Mouse (Mus musculus): ENCODE data around the gene Vars.
A peak's percentile ranks its signal among the peaks of the same experiment; 100 is the strongest.
"Not testable (repeated sequence)": the region's sequence is repeated elsewhere in the genome, so short reads cannot be mapped to it uniquely, and the experiment has no call there.

Gene Vars

GRCm38 (mm10) chr17:35003022-35003838 is 2.4 kb downstream of the Vars start:
- no peak for DNase-seq (ENCODE audit: low spot score)

- DNase-seq (ENCODE audit: low spot score) = no peak
These were observed 3.4 kb downstream of the Vars start for GRCm38 (mm10) chr17:35004075-35004717.

- no peak for DNase-seq (ENCODE audit: low spot score)
These were observed 4.4 kb downstream of the Vars start for GRCm38 (mm10) chr17:35005158-35005557.

- not testable (repeated sequence) for DNase-seq (ENCODE audit: low spot score)
These were observed 5.1 kb downstream of the Vars start for GRCm38 (mm10) chr17:35005902-35006301.

DNA sequence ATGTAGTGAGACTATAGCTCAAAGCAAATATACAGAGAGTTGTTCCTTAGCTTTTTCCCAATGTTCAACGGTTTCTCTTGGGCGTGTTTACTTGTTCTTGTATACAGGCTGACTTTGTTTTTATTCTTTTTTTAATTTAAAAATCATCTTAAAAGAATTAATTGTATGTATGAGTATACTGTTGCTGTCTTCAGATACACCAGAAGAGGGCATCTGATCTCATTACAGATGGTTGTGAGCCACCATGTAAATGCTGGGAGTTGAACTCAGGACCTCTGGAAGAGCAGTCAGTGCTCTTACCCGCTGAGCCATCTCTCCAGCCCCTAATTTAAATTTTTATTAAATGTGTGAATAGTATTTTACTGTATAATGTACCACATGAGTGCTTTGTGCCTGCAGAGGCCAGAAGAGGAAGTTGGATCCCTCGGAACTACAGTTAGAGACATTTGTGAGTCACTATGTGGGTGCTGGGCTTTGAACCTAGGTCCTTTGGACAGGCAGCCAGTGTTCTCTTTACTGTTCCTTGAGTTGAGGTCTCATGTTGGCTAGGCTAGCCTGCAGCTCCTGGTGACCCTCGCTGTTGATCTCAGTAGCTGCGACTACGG is 6.7 kb downstream of the Vars start:
- DNase-seq (ENCODE audit: low spot score) = no peak

GRCm38 (mm10) chr17:35009586-35009985 is 8.8 kb downstream of the Vars start:
- DNase-seq (ENCODE audit: low spot score) = no peak

GRCm38 (mm10) chr17:35011440-35011839 is 10.7 kb downstream of the Vars start:
- no peak for DNase-seq (ENCODE audit: low spot score)

GRCm38 (mm10) chr17:35012430-35012829 is 11.6 kb downstream of the Vars start:
- DNase-seq (ENCODE audit: low spot score) = no peak

GRCm38 (mm10) chr17:35013221-35013620 is 12.4 kb downstream of the Vars start:
- no peak for DNase-seq (ENCODE audit: low spot score)

- DNase-seq (ENCODE audit: low spot score) = no peak
These were observed 14.5 kb downstream of the Vars start for GRCm38 (mm10) chr17:35015296-35015695.

GRCm38 (mm10) chr17:35016376-35016775 is 15.6 kb downstream of the Vars start, which contains the start of gene Vwa7:
Vwa7 (plus strand) TSS chr17:35016579.
- DNase-seq (ENCODE audit: low spot score) = peak; percentile 94

DNA sequence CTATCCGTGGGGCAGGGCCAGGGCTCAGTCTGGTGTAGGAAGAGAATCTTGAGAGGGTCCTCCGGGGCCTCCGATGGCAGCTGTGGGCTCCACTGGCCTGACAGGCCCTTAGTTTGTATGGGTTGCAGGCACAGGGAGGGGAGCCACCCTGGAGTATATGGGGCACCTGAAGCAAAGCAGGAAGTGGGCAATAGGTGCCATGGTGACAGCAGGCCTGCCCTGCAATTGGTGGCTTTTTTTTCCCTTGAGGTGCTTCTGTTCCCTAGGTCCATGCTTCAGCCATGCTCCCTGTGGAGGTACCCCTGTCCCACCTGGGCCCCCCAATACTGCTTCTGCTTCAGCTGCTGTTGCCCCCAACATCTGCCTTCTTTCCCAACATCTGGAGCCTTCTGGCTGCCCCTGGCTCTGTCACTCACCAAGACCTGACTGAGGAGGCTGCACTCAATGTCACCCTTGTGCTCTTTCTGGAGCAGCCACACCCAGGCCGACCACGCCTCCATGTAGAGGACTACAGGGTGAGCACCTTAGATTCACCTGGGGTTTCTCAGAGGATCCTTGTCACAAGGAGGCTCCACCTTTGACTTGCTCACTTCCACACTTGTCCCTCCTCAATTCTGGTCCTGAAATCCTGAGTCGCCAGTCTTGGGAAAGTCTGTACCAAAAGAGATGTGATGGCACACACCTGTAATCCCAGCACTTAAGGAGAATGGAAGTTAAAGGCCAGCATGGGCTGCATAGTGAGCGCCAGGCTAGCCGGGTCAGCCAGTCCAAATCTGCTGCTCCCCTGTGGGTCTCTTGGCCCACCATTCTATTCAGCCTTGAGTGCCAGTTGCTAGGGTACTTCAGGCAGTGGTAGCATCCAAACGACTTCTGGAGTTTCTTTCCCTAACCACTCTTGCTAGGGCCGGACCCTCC is 16.3 kb downstream of the Vars start:
- no peak for DNase-seq (ENCODE audit: low spot score)

DNA sequence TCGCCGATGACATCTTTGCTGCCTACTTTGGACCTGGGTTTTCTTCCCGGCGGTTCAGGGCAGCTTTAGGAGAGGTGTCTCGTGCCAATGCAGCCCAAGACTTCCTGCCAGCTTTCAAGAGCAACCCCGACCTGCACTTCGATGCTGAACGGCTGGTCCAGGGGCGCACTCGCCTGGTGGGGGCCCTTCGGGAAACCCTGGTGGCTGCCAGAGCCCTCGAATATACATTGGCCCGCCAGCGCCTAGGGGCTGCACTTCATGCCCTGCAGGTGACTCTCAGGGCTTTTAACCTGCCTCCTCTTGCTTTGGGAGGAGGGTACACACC is 16.9 kb downstream of the Vars start:
- no peak for DNase-seq (ENCODE audit: low spot score)

DNA sequence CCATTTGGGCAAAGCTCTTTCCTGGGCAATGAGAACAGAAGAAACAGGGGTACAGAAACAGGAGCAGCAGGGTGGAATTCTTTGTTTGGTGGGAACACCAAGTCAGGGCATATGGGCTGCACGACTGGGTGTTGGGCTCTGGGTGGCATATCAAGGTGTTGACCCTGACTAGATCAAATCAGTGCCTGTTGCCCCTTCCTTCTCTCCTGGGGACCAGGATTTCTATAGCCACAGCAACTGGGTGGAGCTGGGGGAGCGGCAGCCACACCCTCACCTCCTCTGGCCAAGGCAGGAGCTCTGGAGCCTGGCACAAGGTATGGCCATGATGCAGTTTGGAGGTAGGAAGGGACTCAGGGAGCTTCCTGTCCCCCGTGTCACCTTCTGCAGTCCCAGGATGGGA is 17.4 kb downstream of the Vars start:
- DNase-seq (ENCODE audit: low spot score) = no peak

- DNase-seq (ENCODE audit: low spot score) = no peak
These were observed 19.1 kb downstream of the Vars start for GRCm38 (mm10) chr17:35019894-35020293.

DNA sequence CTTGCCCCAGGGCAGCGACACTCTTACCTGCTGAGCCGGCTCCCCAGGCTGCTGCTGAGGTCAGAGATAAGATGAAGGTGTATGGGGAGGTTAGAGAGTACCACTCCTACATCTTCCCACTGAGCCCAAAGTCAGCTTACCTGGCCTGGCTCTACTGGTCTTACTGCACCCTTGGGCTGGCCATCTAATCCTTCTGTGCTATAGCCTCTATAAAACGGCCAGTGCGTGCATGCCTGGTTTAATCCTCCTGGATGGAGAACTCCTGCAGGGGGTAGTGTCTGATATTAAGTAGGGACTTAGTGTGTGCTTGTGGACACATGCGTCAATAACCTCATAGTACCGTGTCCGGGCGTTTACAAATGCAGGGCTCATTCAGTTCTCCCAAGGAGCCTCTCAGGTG is 19.8 kb downstream of the Vars start:
- DNase-seq (ENCODE audit: low spot score) = no peak

DNA sequence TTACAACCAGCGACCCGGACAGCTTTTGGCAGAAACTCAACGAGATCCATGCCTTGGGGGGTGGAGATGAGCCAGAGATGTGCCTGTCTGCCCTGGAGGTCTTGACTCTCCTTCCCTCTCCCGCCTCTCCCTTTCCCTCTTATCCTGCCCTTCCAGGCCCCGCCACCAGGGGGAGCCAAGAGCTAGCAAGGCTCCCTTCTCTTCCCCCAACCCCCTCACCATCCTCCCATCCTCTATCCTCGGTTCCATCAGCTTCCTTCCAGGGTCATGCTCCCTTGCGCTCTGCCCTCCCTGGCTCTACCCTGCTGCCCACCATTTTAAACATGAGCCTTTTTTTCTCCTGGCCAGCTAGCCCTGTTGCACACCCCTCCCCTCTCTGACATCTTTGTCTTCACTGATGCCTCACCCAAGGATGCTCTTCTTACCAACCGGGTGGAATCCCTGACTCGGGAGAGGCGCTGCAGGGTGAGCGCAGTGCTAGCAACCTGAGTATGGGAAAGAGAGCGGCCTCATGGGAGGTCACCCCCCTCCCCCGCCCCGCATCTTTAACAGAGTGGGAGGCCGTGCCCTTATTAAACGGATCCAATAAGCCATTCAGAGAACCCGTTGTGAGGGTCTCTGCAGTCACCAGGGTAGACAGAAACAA is 20.5 kb downstream of the Vars start:
- DNase-seq (ENCODE audit: low spot score) = peak; percentile 89

GRCm38 (mm10) chr17:35021842-35022477 is 21.2 kb downstream of the Vars start:
- DNase-seq (ENCODE audit: low spot score) = peak; percentile 55

GRCm38 (mm10) chr17:35022541-35023060 is 21.8 kb downstream of the Vars start:
- no peak for DNase-seq (ENCODE audit: low spot score)

DNA sequence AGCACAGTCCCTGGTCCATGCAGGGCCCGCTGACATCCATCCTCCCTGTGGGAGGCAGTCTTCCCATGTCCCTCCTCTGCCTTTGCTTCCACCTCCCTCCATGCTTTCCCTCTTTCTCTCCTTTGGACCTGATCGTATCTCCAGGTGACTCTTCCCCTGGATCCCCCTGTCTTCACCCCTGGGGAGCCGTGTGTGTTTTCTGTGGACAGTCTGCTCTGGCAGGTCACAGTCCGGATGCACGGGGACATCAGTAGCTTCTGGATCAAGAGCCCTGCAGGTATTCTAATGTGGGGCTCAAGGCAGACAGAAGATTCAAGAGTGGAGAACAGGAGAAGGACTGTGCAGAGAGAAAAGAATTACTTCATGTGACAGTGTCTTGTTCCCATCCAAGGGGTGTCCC is 22.4 kb downstream of the Vars start:
- no peak for DNase-seq (ENCODE audit: low spot score)

DNA sequence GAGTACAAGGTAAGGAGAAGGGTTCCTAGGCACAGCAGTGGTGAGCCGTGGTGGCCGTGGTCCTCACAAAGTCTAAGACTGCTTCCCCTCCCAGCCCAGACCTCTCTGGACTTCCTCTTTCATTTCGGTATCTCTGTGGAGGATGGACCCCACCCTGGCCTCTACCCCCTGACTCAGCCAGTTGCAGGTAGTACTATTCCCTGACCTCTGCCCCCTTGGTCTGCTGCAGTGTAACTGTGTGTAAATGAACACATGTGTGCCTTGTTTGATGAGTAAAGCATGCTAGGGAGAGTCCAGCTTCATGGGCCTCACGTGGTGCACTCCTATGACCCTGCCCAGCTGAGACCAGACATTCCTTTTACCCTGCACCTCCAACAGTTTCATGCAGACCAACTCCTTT is 23.0 kb downstream of the Vars start:
- no peak for DNase-seq (ENCODE audit: low spot score)

Data from MN1 (cell line).